Mouse (Mus musculus) left cerebral cortex, adult 11 months (tissue): Measurements from ENCODE around the gene Eef1a2.
"Not testable (repeated sequence)": the region's sequence is repeated elsewhere in the genome, so short reads cannot be mapped to it uniquely, and the experiment has no call there.

Experiments used
- DNase-seq: peaks from one replicate; pipeline ENCODE4 v3.0.0; 2022; ENCODE audit warnings: low spot score

Eef1a2 gene

DNA sequence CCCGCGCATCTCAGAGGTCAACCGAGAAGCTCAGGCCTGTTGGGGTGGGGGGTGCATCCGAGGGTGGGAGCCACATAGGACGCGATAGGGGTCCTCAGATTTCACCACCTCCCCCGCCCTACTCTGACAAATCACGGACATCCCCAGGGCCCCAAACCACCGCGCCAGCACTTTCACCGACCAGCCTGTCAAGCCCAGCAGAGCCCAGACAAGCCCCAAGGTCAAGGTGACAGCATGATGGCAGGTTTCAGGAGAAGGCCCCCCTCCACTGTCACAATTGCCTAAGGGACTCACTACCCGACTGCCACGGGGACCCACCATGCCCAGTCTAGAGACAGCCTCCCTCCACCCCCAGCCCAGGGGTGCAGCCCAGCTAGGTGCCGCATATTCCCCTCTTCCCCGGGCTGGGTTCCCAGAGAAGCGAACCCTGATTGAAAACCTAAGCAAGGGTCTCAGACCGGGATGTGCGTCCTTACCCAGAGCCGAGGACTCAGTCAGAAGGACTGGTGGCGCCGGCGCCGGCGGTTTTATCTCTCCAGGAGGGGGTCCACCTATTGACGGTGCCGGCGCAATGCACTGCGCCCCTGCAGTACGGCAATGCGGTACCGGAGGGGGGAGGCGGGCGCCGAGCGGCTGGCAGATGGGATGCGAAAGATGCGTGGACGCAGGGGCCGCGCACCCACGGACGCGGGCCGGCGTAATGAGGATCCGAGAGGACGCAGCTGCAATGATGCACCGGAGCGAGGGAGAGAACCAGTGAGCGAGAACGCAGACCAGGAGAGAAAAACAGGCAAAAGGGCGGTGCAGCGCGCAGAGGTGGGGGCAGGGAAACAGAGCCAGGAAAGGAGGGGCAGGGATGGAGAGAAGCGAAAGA is at the start of gene Eef1a2:
Eef1a2 (minus strand) TSS at position 767 of the 874 bp plus-strand sequence.
- peak; percentile 80 for DNase-seq

DNA sequence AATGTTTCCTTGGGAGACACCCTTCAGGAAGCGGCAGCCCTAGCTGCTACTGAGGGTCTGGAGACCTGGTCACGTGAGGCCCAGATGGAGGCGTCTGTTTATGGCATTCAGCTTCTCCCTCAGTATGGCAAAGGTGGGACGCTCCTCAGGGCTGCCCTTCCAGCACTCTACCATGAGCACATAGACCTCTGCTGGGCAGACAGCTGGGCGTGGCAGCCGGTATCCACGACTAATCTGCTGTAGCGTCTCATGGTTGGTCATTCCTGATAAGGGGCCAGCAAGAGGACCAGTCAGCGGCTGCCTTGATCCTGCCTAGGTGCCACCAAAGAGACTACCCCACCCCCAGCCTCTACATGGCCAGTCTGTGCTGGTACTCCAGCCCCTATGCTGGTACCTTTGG is 49.3 kb upstream of the Eef1a2 start:
- no peak for DNase-seq

DNA sequence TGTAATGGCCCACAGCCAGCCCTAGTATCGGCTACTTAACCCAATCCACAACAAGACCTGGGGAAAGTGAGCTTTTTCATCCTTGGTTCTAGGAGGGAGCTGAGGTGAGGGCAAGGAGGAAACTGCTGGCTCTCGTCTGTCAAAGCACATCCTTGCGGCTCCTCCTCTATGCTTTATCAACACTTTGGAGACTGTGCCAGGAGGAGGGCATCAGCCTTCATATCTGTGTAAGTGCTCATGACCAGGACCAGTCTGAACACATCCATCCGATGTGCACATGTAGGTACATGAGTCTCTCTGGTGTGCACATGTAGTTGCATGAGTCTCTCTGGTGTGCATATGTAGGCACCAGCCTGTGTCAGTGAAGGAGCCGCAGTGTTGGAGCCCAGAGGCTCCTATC is 48.9 kb upstream of the Eef1a2 start:
- DNase-seq, result no peak

DNA sequence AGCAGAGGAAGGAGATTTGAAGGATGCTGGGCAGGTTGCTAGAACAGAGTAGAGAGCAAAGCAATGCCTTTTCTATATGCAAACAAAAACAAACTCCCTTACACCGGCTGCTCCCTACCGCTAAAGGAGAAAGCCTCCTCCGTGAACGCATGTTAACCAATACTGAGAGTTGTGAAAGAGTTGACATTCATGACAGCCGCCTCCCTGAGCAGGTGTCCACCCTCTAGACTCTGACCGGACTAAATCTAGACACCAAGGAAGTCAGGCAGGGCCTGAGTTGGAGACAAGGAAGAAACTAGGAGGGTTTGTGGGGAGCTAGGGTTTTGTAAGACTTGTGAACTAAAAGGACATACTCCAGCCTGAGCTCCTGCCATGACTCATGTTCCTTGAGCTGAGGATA is 46.1 kb upstream of the Eef1a2 start:
- no peak for DNase-seq

DNA sequence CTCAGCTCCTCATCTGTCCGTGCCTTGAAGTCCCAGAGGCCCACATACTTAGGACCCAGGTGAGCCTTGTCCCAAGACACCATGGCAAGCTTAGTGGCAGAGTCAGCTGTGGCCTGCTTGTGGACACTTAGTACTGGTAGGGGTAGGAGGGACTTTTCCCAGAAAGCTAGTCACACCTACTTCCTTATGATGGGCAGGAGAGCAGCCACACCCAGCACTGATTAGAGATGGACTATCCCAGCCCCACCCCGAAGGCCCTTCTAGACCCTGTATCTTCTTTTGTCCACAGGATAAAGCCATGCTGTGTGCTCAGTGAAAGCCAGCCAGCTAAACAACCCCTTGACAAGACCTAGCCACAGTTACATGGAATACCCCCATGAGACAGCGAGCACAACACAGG is 45.6 kb upstream of the Eef1a2 start, which contains the start of gene Ptk6:
Ptk6 (minus strand) TSS at position 368 of the 400 bp plus-strand sequence.
- no peak for DNase-seq

DNA sequence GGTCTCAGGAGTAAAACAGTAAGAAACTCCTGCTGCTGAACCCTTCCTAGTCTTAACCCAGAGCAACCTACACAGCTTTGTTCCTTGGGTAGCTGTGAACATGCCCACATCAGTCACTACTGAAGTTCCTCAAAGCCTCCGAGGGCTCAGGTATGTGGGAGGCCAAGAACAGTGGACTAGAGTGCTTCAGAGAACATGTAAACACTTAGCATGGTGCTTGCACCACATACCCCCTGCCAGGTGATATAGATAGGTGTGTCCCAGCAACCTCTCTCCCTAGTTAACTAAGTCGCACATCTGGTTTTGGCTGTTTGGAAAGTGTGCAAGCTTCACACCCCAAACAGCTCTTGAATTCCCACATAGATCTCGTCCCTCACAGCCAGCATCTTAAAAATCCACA is 44.8 kb upstream of the Eef1a2 start:
- DNase-seq, result no peak

DNA sequence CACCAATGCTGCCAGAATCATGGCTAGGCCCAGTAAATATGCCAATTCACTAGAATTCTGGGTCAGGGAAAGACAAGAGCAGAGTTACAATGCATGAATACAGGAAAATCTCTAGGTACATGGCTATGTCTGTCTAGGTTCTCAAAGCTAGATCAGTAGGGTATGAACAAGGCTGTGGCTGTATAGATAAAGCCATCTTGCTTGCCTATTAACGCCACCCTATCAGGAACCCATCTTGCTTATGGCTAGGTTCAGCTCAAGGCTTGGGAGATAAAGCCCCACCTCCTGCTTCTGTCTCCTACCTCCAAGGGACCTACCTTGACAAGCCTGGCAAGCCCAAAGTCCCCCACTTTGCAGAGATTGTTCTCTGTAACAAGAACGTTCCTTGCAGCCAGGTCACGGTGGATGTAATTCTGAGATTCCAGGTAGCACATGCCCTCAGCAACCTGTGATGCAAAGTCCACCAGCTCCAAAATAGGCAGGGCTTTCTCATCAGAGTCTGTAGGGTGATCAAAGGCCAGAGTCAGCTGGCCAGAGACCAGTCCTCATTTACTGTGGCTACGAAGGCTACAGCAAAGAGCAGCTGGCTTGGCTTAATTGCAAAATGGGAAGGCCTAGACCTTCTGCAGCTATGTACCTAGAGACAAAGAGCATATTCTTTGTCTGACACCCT is 40.0 kb upstream of the Eef1a2 start:
- no peak for DNase-seq

DNA sequence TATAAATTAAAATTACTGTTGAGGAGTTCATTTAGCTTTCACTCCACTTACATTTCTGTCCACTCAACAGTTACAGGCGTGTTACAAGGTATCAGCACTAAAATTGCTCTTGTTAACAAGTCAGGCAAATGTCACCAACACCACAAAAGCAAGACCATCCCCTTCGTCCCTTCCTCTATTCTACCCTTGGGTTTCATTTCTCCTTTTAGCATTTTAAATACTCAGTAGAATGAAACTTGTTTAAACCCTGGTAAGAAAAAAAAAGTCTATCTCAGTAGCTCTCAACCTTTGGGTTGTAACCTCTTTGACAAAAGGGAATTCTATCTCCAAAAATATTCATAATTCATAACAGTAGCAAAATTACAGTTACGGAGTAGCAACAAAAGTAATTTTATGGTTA is 36.2 kb upstream of the Eef1a2 start:
- DNase-seq, result no peak

DNA sequence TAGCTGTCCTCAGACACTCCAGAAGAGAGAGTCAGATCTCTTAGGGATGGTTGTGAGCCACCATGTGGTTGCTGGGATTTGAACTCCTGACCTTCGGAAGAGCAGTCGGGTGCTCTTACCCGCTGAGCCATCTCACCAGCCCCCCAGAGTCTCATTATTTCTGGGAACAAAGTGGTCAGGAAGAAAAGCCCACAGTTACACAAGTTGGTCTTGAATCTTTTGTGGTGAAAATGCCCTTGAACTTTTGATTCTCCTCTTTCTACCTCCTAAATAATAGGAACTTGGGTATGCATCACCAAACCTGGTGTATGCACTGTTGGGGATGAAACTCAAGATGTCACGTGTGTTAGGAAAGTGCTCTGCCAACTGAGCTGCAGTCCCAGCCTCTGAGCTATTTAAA is 35.1 kb upstream of the Eef1a2 start:
- no peak for DNase-seq

DNA sequence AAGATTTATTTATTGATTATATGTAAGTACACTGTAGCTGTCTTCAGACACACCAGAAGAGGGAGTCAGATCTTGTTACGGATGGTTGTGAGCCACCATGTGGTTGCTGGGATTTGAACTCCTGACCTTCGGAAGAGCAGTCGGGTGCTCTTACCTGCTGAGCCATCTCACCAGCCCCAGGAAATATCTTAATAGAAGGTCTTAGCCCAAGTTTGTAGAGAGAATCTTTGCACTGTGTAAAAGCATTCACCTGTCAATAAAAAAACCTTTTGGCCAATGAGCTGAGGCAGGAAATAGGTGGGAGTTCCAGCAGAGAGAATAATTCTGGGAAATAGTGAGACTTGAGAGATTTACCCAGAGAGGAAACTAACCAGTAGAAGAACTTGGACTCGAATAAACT is 34.6 kb upstream of the Eef1a2 start:
- DNase-seq, result not testable (repeated sequence)

DNA sequence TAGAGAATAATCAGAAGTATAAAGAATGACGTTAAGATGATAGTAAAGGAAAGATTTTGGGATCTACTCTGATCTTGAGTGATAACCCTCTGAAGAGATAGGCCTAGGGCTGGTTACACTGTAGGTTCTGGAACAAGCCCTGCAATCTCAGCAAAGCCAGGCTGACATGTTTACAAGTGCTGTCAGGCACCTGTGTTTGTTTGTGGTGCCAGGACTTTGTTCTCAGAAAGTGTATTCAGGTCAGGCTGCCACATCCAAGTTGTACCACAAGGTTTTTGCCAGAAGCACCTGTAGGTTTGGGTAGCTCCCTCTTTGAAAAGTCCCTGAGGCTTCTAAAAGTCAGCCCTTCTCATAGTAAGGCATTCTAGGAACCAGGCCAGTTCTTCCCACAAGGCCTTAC is 32.5 kb upstream of the Eef1a2 start:
- no peak for DNase-seq

DNA sequence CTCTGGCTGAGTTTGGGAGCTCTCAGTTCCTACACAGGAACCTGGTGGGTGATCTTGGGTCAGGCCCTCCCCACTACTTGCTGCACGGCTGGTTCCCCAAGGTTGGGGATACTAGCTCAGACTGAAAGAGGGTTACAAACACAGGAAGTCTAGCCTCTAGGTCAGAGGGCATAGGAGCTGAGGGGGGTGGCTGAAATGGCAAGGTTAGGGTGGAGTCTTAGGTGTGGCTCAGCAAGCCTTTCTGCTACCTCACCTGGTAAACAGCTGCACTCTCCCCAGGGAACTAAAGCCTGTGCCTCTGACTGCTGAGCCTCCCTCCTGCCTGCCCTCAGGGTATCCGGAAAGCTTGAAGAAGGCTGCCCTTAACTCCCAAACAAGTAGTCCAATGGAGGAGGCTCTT is 31.9 kb upstream of the Eef1a2 start:
- no peak for DNase-seq

DNA sequence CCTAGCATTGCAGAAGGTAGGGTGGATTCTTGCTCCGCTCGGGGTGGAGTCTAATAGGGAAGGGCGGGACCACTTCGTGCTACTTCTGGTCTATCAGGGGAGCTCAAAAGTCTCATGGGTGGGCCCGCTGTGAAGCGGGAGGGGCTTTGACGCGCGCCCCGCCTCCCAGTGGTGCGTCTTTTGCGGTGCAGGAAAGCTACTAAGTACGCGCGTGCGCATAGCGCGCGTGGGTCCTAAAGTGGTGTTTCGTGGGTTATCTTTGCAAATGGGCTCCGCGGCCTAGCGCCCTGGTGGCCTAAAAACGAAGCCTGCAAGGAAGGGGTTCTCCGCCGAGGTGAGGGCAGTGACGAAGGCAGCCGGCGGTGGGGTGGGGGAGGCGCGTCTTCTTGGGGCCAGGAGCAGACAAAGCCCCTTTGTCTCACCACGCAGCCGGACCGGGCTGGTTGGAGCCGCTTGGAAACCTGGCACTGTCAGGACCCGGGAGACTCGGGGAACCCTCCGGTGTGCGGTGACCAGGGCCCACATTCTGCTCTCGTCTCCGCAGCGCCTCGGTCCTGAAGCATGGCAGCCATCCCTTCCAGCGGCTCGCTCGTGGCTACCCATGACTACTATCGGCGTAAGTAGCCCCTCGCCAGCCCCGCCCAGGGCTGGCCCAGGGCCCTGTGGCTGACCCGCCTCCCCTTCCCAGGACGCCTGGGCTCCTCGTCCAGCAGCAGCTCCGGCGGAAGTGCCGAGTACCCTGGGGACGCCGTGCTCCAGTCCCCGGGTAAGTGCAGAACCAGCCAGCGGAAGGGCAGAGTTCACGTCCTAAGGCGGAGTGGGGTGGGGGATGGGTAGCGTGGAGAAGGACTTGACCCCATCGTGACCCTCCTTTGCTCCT is 30.5 kb upstream of the Eef1a2 start, which contains the start of gene Ppdpf:
Ppdpf (plus strand) TSS at position 127 of the 880 bp plus-strand sequence.
- peak; percentile 89 for DNase-seq

DNA sequence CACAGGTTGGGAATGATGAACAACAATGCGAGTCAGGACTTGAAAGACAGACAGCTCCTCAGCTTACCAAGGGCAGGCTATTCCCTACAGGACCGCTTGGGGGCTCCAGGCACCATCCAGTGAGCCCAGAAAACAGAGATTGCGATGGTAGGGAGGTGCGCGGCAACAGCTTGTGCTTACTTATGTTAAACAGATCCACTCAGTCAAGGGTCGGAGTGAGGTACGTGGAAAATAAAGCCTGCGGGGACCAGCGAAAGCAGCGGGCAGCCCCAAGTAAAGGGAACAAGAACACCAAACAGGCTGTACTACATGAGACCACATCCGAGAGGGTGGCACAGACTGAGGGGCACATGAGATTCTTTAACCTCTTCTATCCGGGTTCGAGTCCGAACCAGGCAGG is 29.8 kb upstream of the Eef1a2 start:
- DNase-seq, result peak; percentile 79

DNA sequence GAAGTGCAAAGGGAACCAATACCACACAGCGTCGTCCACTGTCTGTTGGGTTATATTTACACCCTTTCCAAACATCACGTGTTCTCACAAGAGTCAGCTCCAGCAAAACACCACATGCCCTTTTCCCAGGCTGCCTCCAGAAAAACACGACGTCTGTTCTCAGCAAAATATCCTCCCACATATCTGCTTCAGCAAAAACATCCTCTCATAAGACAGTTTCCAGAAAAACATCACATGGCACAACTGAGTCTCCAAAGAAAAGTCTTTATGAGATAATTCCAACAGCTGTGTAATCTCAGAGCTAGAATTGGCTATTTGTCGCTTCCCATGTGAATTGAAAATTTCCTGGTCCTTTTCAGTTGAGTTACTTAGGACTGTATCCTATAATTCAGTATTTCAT is 24.1 kb upstream of the Eef1a2 start:
- DNase-seq, result no peak

DNA sequence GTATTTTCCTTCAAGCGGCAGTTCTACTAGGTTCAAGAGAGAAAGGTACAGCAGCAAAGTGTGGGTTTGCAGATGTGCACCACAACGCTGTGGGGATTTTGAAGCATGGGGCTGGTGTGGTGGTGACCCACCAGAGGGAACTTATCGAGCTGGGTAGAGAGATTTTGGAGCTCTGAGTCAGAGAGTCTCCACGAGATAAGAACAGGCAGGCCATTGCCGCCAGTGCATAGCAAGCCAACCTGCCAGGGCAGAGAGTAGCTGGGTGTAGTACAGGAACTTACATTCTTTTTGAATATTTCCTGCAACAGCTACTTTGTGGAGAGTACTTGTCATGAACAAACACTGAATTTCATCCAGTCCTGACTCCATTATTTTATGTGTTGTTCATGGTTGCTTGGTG is 21.7 kb upstream of the Eef1a2 start:
- no peak for DNase-seq

DNA sequence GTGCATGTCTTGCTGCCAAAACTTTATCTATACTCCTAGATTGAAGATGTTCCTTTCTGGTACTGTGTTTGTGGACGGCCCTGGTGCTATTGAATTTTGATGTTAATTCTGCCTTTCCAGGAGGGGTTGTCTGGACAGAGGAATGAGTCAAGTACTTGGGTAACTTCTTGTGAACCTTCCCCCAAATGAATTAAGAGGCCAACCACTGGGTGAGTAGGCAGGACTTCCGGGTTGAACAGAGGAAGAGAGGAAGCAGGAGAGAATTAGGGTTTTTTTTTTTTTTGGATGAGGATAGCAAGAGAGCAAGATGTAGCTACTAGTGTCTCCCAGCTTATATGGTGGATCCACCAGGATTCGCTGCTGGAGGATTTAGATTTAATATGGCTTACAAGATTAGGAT is 21.2 kb upstream of the Eef1a2 start:
- no peak for DNase-seq

DNA sequence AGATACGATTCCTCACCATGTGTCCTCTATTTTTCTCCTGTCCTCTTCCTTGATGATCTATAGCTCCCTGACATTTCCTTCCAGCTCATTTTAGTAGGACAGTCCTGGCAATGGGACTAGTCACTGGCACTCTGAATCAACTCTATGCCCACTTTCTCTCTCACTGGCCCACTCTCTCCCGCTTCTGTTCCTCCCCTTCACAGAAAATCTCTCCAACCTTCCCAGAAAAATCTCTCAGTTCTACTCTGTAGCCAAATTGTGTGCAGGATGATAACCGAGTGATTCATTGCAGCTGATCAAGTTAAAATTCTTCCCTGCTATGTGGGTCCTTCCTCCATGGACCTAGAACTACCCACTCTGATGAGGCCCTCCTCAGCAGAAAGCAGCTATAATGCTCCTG is 17.8 kb upstream of the Eef1a2 start:
- no peak for DNase-seq

DNA sequence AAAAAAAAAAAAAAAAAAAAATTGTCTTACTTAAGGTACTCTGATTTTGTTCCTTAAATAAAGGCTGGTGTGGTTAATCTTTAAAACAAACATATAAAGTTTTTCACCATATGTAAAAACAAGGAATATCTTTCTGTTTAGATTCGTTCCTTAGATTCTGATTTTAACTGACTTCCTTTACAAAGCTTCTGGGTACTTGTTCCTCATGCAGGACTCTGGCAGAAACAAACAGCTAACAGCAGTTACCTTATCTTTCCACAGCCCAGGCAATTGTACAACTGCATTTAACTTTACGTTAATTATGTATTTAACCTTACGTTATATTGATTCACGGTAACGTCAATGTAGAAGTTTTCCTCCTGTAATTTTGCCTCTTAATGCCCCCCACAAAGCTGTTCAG is 9.7 kb upstream of the Eef1a2 start:
- DNase-seq, result no peak

DNA sequence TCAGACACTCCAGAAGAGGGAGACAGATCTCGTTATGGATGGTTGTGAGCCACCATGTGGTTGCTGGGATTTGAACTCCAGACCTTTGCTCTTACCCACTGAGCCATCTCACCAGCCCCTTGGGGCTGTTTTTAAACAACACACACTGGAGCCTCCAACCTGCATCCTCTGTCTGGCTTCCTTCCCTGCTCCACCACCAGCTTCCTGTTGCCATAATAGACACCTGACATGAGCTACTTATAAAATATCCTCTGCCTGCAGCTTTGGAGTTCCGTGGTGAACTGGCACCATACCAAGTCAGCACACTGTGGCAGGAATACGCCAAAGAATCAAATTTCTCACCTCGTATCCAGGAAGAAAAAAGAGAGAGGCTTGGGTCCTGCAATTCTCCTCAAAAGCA is 4.0 kb upstream of the Eef1a2 start:
- DNase-seq, result no peak

DNA sequence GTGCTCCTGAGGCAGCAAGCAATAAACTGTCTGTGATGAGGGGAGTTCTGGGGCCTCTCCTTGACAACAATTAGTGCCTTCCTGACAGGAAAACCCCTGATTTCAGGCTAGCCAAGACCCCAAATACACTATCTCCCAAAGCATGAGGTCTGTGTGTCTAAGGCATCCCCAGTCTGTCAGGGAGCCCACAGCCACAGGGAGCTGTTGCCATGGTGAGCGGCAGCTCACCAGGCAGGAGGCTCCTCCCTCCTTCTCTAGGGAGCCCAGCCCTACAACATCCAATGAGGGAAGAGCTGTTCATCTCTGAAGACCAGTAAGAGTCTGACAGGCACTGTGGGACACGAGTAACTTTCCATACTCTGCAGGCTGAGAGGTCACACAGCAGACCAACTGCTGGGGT is 3.0 kb upstream of the Eef1a2 start:
- no peak for DNase-seq

DNA sequence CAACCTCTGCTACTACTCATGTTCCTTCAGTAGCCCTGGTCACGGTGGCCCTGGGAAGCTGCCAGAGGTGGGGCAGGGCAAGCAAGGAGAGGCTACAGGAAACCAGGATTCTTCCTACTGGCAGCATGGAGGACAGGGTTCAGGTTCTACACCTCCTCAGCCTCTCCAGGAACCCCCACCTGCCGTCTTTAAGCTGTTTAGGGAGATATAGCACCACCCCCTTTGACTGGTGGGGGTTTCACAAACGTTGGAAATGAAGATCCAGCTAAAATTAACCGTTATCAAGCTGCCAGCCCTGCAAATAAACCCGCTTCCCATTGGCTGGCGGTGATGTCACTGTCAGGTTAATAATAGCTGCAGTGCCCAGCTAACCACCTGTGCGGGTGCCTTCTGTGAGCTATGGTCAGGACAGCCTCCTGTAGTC is 2.3 kb upstream of the Eef1a2 start:
- DNase-seq, result peak; percentile 76
